Mouse (Mus musculus): ENCODE data around the gene Tpcn1. TPM values are rescaled to one million over a fixed set of nuclear protein-coding genes. Genes with fewer than 3 reads are reported as not detected.
A peak's percentile ranks its signal among the peaks of the same experiment; 100 is the strongest.

Gene Tpcn1
- polyA plus RNA-seq, 1 experiment from 2014 or later, result 28.4 TPM

DNA sequence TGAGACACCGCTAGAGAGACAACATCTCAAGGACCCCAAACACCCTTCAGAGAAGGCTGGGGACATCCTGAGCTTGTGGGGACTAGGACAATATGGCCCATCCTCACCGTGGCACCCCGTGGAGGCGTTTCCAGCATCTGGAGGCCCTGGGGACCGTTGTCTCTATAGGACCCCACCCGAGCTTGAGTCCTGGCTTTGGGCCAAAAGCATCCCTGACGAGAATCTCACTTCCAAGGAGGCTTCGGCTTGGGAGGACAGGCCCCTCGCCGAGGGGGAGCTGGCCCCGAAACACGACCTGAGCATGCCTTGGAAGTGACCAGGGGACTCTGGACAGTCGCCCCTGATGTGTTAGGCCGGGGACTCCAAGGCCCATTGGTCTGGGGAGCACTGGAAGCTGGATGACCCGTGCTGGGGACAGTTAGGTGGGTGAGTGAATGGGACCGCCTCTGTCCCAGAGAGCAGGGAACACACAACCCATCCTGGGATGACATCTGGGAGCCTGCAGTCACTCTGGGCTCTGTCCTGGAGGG lies 20.8 kb upstream of the Tpcn1 start:
- Histone ChIP-seq H3K9me3 (replicated peaks) (no peaks in the 10 kb centered on the region), H3K36me3 (peaks cover 10% of the 10 kb centered on the region; the same call in 1 of the 2 replicates), H3K9ac (no peak overlapping the region), H3K27ac (replicated peaks) (no peak overlapping the region), H3K27me3 (no peaks in the 10 kb centered on the region), H3K4me1 (peaks cover 25% of the 10 kb centered on the region), H3K4me2 (replicated peaks) (no peak overlapping the region), H3K4me3 (replicated peaks) (no peak overlapping the region)
- ATAC-seq (ENCODE audit: insufficient number of reproducible peaks, low FRiP score, low TSS enrichment, low read depth), result no peak
- WGBS, result 80% methylated on average over 16 of the region's 16 CpGs

GRCm38 (mm10) chr5:120607335-120607734 lies 18.9 kb upstream of the Tpcn1 start:
- Histone ChIP-seq H3K9me3 (replicated peaks) (no peaks in the 10 kb centered on the region), H3K36me3 (peaks cover 10% of the 10 kb centered on the region; the same call in 1 of the 2 replicates), H3K27me3 (no peaks in the 10 kb centered on the region), H3K27ac (replicated peaks) (no peak overlapping the region), H3K4me3 (replicated peaks) (no peak overlapping the region), H3K4me2 (replicated peaks) (no peak overlapping the region), H3K9ac (no peak overlapping the region), H3K4me1 (peaks cover 20% of the 10 kb centered on the region)
- ATAC-seq (ENCODE audit: insufficient number of reproducible peaks, low FRiP score, low TSS enrichment, low read depth), result no peak
- WGBS, result 70% methylated on average over 3 of the region's 3 CpGs

DNA sequence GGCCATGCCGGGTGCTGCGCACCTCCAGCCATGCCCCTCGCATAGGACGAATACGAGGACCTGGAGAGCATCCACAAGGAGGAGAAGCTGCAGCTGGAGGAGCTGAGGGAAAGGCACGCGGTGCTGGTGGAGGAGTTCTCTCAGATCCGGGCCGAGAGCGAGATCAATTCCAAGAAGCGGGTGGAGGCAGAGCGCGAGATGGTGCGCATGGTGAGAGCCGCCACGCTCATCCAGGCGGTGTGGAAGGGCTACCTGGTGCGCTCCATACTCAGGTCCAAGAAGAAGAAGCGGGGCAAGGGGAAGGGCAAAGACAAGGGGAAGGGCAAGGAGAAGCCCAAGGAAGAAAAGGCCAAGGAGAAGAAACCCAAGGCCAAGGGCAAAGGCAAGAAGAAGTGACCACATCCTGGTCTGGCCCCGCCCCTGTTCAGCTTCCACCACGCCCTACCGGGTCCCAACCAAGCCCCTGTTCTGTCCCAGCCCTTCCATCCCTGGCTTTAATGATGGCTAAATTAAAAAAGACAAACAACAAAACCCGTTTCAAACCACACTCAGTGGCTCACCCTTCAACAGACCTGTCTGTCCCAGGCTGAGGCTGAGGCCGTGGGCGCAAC lies 18.2 kb upstream of the Tpcn1 start:
- 73% methylated on average over 25 of the region's 25 CpGs for WGBS
- H3K9ac ChIP-seq, result no peak overlapping the region
- no peak for ATAC-seq (ENCODE audit: insufficient number of reproducible peaks, low FRiP score, low TSS enrichment, low read depth)
- no peak overlapping the region for H3K4me3 ChIP-seq (replicated peaks)
- H3K4me1 ChIP-seq, result peaks cover 14% of the 10 kb centered on the region
- H3K36me3 ChIP-seq, result peaks cover 10% of the 10 kb centered on the region; the same call in 1 of the 2 replicates
- H3K9me3 ChIP-seq (replicated peaks), result no peaks in the 10 kb centered on the region
- H3K27ac ChIP-seq (replicated peaks), result no peak overlapping the region
- H3K4me2 ChIP-seq (replicated peaks), result no peak overlapping the region
- H3K27me3 ChIP-seq, result no peaks in the 10 kb centered on the region

- Histone ChIP-seq H3K27ac (replicated peaks) (no peak overlapping the region), H3K4me3 (replicated peaks) (peak overlapping the region; percentile 39), H3K36me3 (peaks cover 10% of the 10 kb centered on the region; the same call in 1 of the 2 replicates), H3K4me1 (peaks cover 5% of the 10 kb centered on the region), H3K27me3 (no peaks in the 10 kb centered on the region), H3K9me3 (replicated peaks) (no peaks in the 10 kb centered on the region), H3K4me2 (replicated peaks) (peak overlapping the region; percentile 71), H3K9ac (no peak overlapping the region)
- under 1% methylated on average over 8 of the region's 8 CpGs for WGBS
- peak; percentile 69 for ATAC-seq (ENCODE audit: insufficient number of reproducible peaks, low FRiP score, low TSS enrichment, low read depth)
These were observed 17.2 kb upstream of the Tpcn1 start for GRCm38 (mm10) chr5:120605688-120606087.

- peak; percentile 8; the same call in 1 of the 2 replicates for ATAC-seq (ENCODE audit: insufficient number of reproducible peaks, low FRiP score, low TSS enrichment, low read depth)
- WGBS, result 3% methylated on average over 10 of the region's 10 CpGs
- Histone ChIP-seq H3K27ac (replicated peaks) (no peak overlapping the region; the same call in 1 of the 2 replicates), H3K4me1 (peaks cover 5% of the 10 kb centered on the region), H3K4me2 (replicated peaks) (peak overlapping the region; percentile 71), H3K27me3 (no peaks in the 10 kb centered on the region), H3K4me3 (replicated peaks) (peak overlapping the region; percentile 39), H3K9ac (peak overlapping the region; percentile 23; the same call in 1 of the 2 replicates), H3K9me3 (replicated peaks) (no peaks in the 10 kb centered on the region), H3K36me3 (peaks cover 10% of the 10 kb centered on the region; the same call in 1 of the 2 replicates)
These were observed 16.8 kb upstream of the Tpcn1 start for GRCm38 (mm10) chr5:120605241-120605661.

DNA sequence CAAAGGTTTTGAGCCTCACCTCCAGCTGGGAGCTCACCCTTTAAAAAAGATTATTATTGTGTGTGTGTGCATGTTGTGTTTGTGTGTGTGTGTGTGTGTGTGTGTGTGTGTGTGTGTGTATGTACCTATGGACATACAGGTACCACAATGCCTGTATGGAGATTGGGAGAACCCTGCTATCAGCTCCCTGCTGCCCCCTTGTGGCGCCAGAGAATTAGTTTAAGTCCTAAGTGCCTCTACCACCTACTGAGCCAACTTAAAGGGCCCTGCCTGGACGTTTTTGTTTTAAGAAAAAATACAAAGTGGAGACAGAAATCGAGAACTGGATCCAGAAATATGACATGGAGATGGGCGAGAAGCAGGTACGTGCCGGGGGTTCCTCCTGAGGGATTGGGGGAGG lies 16.4 kb upstream of the Tpcn1 start:
- H3K9ac ChIP-seq, result no peak overlapping the region
- no peaks in the 10 kb centered on the region for H3K27me3 ChIP-seq
- 5% methylated on average over 6 of the region's 6 CpGs for WGBS
- 0 out of 2 replicates have a peak, but pooled peaks have one; percentile 22 for ATAC-seq (ENCODE audit: insufficient number of reproducible peaks, low FRiP score, low TSS enrichment, low read depth)
- peaks cover 10% of the 10 kb centered on the region; the same call in 1 of the 2 replicates for H3K36me3 ChIP-seq
- H3K27ac ChIP-seq (replicated peaks), result no peak overlapping the region; the same call in 1 of the 2 replicates
- no peaks in the 10 kb centered on the region for H3K9me3 ChIP-seq (replicated peaks)
- peak overlapping the region; percentile 71 for H3K4me2 ChIP-seq (replicated peaks)
- peaks cover 5% of the 10 kb centered on the region for H3K4me1 ChIP-seq
- peak overlapping the region; percentile 39 for H3K4me3 ChIP-seq (replicated peaks)

- 66% methylated on average over 7 of the region's 7 CpGs for WGBS
- H3K4me1 ChIP-seq, result peaks cover 5% of the 10 kb centered on the region
- no peak for ATAC-seq (ENCODE audit: insufficient number of reproducible peaks, low FRiP score, low TSS enrichment, low read depth)
- H3K36me3 ChIP-seq, result 0 out of 2 replicates have a peak, but pooled peaks cover 4% of the 10 kb centered on the region
- H3K9me3 ChIP-seq (replicated peaks), result no peaks in the 10 kb centered on the region
- H3K9ac ChIP-seq, result no peak overlapping the region
- no peak overlapping the region for H3K27ac ChIP-seq (replicated peaks)
- H3K4me2 ChIP-seq (replicated peaks), result no peak overlapping the region
- no peaks in the 10 kb centered on the region for H3K27me3 ChIP-seq
- H3K4me3 ChIP-seq (replicated peaks), result no peak overlapping the region
These were observed 15.0 kb upstream of the Tpcn1 start for GRCm38 (mm10) chr5:120603515-120603914.

DNA sequence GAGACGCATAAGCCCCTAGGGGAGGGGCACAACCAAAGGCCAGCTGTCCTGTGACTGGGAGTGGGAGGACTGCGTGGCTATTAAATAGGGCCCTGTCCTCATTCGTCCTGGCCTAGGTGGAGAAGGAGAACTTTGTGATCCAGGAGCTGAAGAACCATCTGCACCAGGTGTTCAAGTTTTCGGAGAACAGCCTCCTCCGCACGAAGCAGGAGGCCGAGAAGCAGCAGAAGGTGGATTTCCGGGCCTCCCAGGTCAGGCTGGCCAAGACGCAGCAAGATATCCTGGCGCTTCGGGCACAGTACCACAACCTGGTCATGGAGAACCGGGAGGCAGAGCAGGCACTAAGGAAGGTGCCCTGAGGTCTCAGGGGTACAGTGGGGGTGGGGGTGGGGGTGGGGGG lies 13.7 kb upstream of the Tpcn1 start:
- Histone ChIP-seq H3K4me2 (replicated peaks) (no peak overlapping the region), H3K9ac (no peak overlapping the region), H3K4me3 (replicated peaks) (no peak overlapping the region), H3K27ac (replicated peaks) (no peak overlapping the region), H3K9me3 (replicated peaks) (no peaks in the 10 kb centered on the region), H3K27me3 (no peaks in the 10 kb centered on the region), H3K4me1 (peaks cover 5% of the 10 kb centered on the region), H3K36me3 (no peaks in the 10 kb centered on the region)
- WGBS, result 87% methylated on average over 12 of the region's 12 CpGs
- no peak for ATAC-seq (ENCODE audit: insufficient number of reproducible peaks, low FRiP score, low TSS enrichment, low read depth)

DNA sequence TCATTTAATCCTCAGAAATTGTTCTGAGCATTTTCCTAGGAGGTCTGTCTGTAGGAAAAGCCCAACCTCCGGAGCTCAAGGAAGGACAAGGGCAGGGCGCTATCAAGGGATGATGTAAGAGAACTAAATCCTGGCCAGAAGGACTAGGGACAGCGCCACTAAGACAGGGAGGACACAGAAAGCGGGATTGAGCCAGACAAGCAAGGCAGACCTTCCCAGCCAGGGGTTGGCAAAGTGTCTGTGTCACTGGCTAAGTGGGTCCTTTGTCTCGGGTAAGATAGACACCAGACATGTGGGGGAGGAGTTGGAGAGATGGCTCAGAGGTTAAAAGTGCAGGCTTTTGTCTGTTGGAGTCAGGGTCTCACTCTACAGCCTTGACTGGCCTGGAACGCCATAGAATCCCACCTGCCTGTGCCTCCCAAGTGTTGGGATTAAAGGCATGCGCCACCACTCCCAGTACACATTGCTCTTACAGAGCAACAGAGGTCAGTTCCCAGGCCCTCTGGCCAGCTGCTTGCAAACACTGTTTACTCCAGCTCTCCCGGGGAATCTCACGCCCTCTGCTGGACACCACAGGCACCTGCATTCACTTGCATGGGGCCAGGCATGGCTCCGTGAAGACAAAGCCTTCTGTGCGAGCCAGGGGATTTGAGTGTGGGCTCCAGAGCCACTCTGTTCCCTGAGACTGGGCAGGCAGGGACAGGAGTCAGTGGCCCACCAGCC lies 12.6 kb upstream of the Tpcn1 start:
- Histone ChIP-seq H3K9ac (no peak overlapping the region), H3K4me1 (peaks cover 5% of the 10 kb centered on the region), H3K27me3 (no peaks in the 10 kb centered on the region), H3K9me3 (replicated peaks) (no peaks in the 10 kb centered on the region), H3K4me3 (replicated peaks) (no peak overlapping the region), H3K36me3 (no peaks in the 10 kb centered on the region), H3K27ac (replicated peaks) (no peak overlapping the region), H3K4me2 (replicated peaks) (no peak overlapping the region)
- no peak for ATAC-seq (ENCODE audit: insufficient number of reproducible peaks, low FRiP score, low TSS enrichment, low read depth)
- 53% methylated on average over 11 of the region's 11 CpGs for WGBS

DNA sequence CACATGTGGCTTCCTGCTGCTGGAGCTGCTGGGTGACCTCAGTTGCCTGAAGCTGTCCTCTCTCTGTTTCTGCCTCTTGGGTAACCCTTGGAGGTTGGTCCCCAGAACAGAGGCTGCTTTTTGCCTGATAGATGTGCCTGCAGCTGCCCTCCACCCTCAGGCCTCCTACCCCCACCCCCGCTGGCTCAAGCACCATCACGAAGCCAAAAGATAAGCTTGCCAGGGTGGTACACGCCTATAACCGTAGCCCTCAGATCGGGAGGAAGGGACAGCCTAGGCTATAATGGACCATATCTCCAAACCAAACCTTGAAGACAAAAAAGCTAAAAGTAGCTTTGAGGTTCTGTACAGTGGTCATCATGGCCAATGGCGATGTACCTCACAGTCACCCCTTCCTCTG lies 11.2 kb upstream of the Tpcn1 start:
- no peak overlapping the region for H3K4me2 ChIP-seq (replicated peaks)
- 90% methylated on average over 6 of the region's 6 CpGs for WGBS
- no peak for ATAC-seq (ENCODE audit: insufficient number of reproducible peaks, low FRiP score, low TSS enrichment, low read depth)
- H3K27me3 ChIP-seq, result no peaks in the 10 kb centered on the region
- H3K4me1 ChIP-seq, result no peaks in the 10 kb centered on the region
- no peak overlapping the region for H3K9ac ChIP-seq
- no peak overlapping the region for H3K4me3 ChIP-seq (replicated peaks)
- H3K9me3 ChIP-seq (replicated peaks), result no peaks in the 10 kb centered on the region
- no peak overlapping the region for H3K27ac ChIP-seq (replicated peaks)
- H3K36me3 ChIP-seq, result no peaks in the 10 kb centered on the region

GRCm38 (mm10) chr5:120594485-120594884 lies 6.0 kb upstream of the Tpcn1 start:
- H3K4me3 ChIP-seq (replicated peaks), result no peak overlapping the region
- no peaks in the 10 kb centered on the region for H3K27me3 ChIP-seq
- 79% methylated on average over 6 of the region's 6 CpGs for WGBS
- H3K4me1 ChIP-seq, result no peaks in the 10 kb centered on the region
- no peaks in the 10 kb centered on the region for H3K9me3 ChIP-seq (replicated peaks)
- no peak overlapping the region for H3K9ac ChIP-seq
- no peak overlapping the region for H3K4me2 ChIP-seq (replicated peaks)
- no peaks in the 10 kb centered on the region for H3K36me3 ChIP-seq
- ATAC-seq (ENCODE audit: insufficient number of reproducible peaks, low FRiP score, low TSS enrichment, low read depth), result no peak
- no peak overlapping the region for H3K27ac ChIP-seq (replicated peaks)

Measured in embryonic facial prominence, embryonic 15.5 days (tissue).